Comparison of ENCODE assay signal across 13 mouse cellular contexts in genomic region chr1:183150379-183150840, GRCm38 (mm10).
DNase-seq lines count a peak whose midpoint lies in the region; ATAC-seq and TF ChIP-seq lines count a peak whose summit lies in the region.
"Had no signal": no experiment of that assay in that cellular context is flagged by ENCODE, and none has a peak within 500 bp of the region (broad histone marks: within the 10 kb centered on the region; RNA-seq: fewer than 3 reads in every experiment).

No protein-coding gene starts in this region.

- H3K27me3 ChIP-seq in forebrain, embryonic 13.5 days = no peaks in the 10 kb centered on the region
- H3K27me3 ChIP-seq in midbrain, embryonic 12.5 days = no peaks in the 10 kb centered on the region
- H3K27me3 ChIP-seq: embryonic facial prominence, embryonic 15.5 days; heart, embryonic 12.5 days; intestine, embryonic 15.5 days; liver, embryonic 15.5 days had no signal

- TF ChIP-seq CTCF in gastrocnemius, adult 2 months (IDR thresholded peaks at IDR 0.05) = no peak

- intact Hi-C loops in gastrocnemius, adult 2 months (cut with DNase I) = no loop called here

- H3K9me3 ChIP-seq in forebrain, embryonic 13.5 days (replicated peaks) = no peaks in the 10 kb centered on the region
- H3K9me3 ChIP-seq in midbrain, embryonic 12.5 days = no peaks in the 10 kb centered on the region
- H3K9me3 ChIP-seq: embryonic facial prominence, embryonic 15.5 days; heart, embryonic 12.5 days; intestine, embryonic 15.5 days; liver, embryonic 15.5 days had no signal

- H3K4me3 ChIP-seq in gastrocnemius, adult 2 months = no peak overlapping the region
- no peak overlapping the region for H3K4me3 ChIP-seq in forebrain, embryonic 13.5 days
- H3K4me3 ChIP-seq in midbrain, embryonic 12.5 days = no peak overlapping the region
- H3K4me3 ChIP-seq: embryonic facial prominence, embryonic 15.5 days; heart, embryonic 12.5 days; intestine, embryonic 15.5 days; liver, embryonic 15.5 days had no signal

- no peak overlapping the region for H3K27ac ChIP-seq in gastrocnemius, adult 2 months
- H3K27ac ChIP-seq in forebrain, embryonic 13.5 days = no peak overlapping the region
- H3K27ac ChIP-seq in midbrain, embryonic 12.5 days (replicated peaks) = peak overlapping the region; percentile 60
- H3K27ac ChIP-seq: intestine, embryonic 15.5 days; liver, embryonic 15.5 days had no signal

- H3K4me1 ChIP-seq in forebrain, embryonic 13.5 days = peaks cover 25% of the 10 kb centered on the region
- peaks cover 46% of the 10 kb centered on the region for H3K4me1 ChIP-seq in midbrain, embryonic 12.5 days

- H3K9ac ChIP-seq in forebrain, embryonic 13.5 days = no peak overlapping the region
- no peak overlapping the region; the same call in 1 of the 2 replicates for H3K9ac ChIP-seq in midbrain, embryonic 12.5 days (replicated peaks)
- H3K9ac ChIP-seq: embryonic facial prominence, embryonic 15.5 days; heart, embryonic 12.5 days; intestine, embryonic 15.5 days; liver, embryonic 15.5 days had no signal

- ATAC-seq in forebrain, embryonic 13.5 days = peak; percentile 57; the same call in 1 of the 2 replicates
- peak; percentile 55 for ATAC-seq in midbrain, embryonic 12.5 days (ENCODE audit: low FRiP score, low read depth)
- ATAC-seq: intestine, embryonic 15.5 days had no signal

- peak; percentile 49 for DNase-seq in gastrocnemius, adult 2 months
- DNase-seq in gastrocnemius, postnatal 4 days (ENCODE audit: low spot score in 2 of 2) = no peak
- DNase-seq in MN1 (ENCODE audit: low spot score) = peak; percentile 45
- DNase-seq in adrenal gland, adult 18-20 months (ENCODE audit: low spot score in 2 of 2) = no peak
- DNase-seq in right cerebral cortex, postnatal 14 days = no peak
- DNase-seq in natural killer cell, adult 2 months (ENCODE audit: low spot score in 2 of 2) = no peak
- DNase-seq: thymus, adult 18-20 months had no signal

- H3K4me2 ChIP-seq in forebrain, embryonic 13.5 days = no peak overlapping the region
- H3K4me2 ChIP-seq in midbrain, embryonic 12.5 days (replicated peaks) = 0 out of 2 replicates have a peak overlapping the region, but pooled peaks have one; percentile 5
- H3K4me2 ChIP-seq: embryonic facial prominence, embryonic 15.5 days; heart, embryonic 12.5 days; intestine, embryonic 15.5 days; liver, embryonic 15.5 days had no signal

- H3K36me3 ChIP-seq in forebrain, embryonic 13.5 days (ENCODE audit: poor library complexity, severe bottlenecking) = no peaks in the 10 kb centered on the region
- H3K36me3 ChIP-seq in midbrain, embryonic 12.5 days = no peaks in the 10 kb centered on the region
- H3K36me3 ChIP-seq: embryonic facial prominence, embryonic 15.5 days; heart, embryonic 12.5 days; intestine, embryonic 15.5 days; liver, embryonic 15.5 days had no signal

- 51% methylated on average over 12 of the region's 12 CpGs for WGBS in forebrain, embryonic 13.5 days
- 27% methylated on average over 12 of the region's 12 CpGs for WGBS in midbrain, embryonic 12.5 days

Comparison
In these comparisons a context has a peak if more than half of its experiments do, and no peak if none do; other contexts are left out.
1. DNase-seq: peak in gastrocnemius, adult 2 months (single experiment) and MN1 (single experiment); none in gastrocnemius, postnatal 4 days (0 of 2), adrenal gland, adult 18-20 months (0 of 2), right cerebral cortex, postnatal 14 days (single experiment) and natural killer cell, adult 2 months (0 of 2).